Mouse (Mus musculus): ENCODE data around the gene Hoxa6. TPM values are rescaled to one million over a fixed set of nuclear protein-coding genes. Genes with fewer than 3 reads are reported as not detected.

Gene Hoxa6
- total and polyA plus RNA-seq, 2 experiments from 2014 or later, result 6.0 to 12.3 TPM

DNA sequence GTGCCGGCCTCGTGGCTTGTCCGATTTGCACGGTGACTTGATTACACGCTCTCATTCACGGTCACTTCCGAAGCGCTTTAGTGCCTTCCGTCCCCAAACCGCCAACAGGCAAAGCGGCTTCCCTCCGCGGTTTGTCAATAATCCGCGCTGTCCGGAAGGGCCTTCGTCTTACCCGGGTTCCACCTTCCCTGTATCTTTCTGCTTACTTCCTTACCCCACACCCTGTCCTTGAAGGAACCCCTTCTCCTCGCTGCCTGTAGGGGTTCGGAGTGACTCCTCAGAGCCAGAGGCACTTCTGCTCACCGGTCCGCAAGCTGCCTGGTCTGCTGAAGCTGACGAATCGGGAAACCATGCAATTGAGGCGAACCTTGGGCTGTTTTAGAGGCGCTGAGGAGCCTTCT lies 37.9 kb upstream of the Hoxa6 start:
- H3K4me1 ChIP-seq (ENCODE audit: insufficient read depth, low read length), result no peaks in the 10 kb centered on the region
- H3K36me3 ChIP-seq (ENCODE audit: insufficient read depth, low read length), result no peaks in the 10 kb centered on the region
- WGBS, result 2% methylated on average over 26 of the region's 26 CpGs
- no peak overlapping the region for H3K27ac ChIP-seq
- ATAC-seq (no peak), DNase-seq (ENCODE audit: low spot score) (no peak)
- no peak overlapping the region; the same call in 1 of the 2 replicates for H3K4me3 ChIP-seq (ENCODE audit: low read length)
- H3K4me2 ChIP-seq (ENCODE audit: low read depth, low read length), result no peak overlapping the region
- no peak overlapping the region for H3K9ac ChIP-seq (replicated peaks; ENCODE audit: low read length)
- no peak for TF ChIP-seq CTCF (IDR thresholded peaks at IDR 0.05; ENCODE audit: low read depth)
- H3K9me3 ChIP-seq (ENCODE audit: low read length), result no peaks in the 10 kb centered on the region
- H3K27me3 ChIP-seq (ENCODE audit: insufficient read depth, low read length), result peaks cover 97% of the 10 kb centered on the region

- 1% methylated on average over 20 of the region's 20 CpGs for WGBS
- no peak within 1 kb of the TSS; the same call in 1 of the 2 replicates for H3K4me3 ChIP-seq (ENCODE audit: low read length)
- no peaks in the 10 kb centered on the region for H3K9me3 ChIP-seq (ENCODE audit: low read length)
- TF ChIP-seq CTCF (IDR thresholded peaks at IDR 0.05; ENCODE audit: low read depth), result no peak
- H3K36me3 ChIP-seq (ENCODE audit: insufficient read depth, low read length), result no peaks in the 10 kb centered on the region
- H3K4me2 ChIP-seq (ENCODE audit: low read depth, low read length), result no peak within 1 kb of the TSS
- DNase-seq (ENCODE audit: low spot score), result no peak
- H3K27me3 ChIP-seq (ENCODE audit: insufficient read depth, low read length), result peaks cover 97% of the 10 kb centered on the region
- ATAC-seq, result no peak
- H3K9ac ChIP-seq (replicated peaks; ENCODE audit: low read length), result no peak within 1 kb of the TSS
- no peak within 1 kb of the TSS for H3K27ac ChIP-seq
- no peaks in the 10 kb centered on the region for H3K4me1 ChIP-seq (ENCODE audit: insufficient read depth, low read length)
Measured at GRCm38 (mm10) chr6:52245757-52246142, 37.2 kb upstream of the Hoxa6 start, which contains the start of gene Hoxa11. Hoxa11 (minus strand) TSS chr6:52245810.

- DNase-seq (ENCODE audit: low spot score), result no peak
- no peak overlapping the region for H3K4me3 ChIP-seq (ENCODE audit: low read length)
- no peak overlapping the region for H3K4me2 ChIP-seq (ENCODE audit: low read depth, low read length)
- no peak for TF ChIP-seq CTCF (IDR thresholded peaks at IDR 0.05; ENCODE audit: low read depth)
- H3K9me3 ChIP-seq (ENCODE audit: low read length), result no peaks in the 10 kb centered on the region
- 2% methylated on average over 69 of the region's 71 CpGs for WGBS
- H3K4me1 ChIP-seq (ENCODE audit: insufficient read depth, low read length), result no peaks in the 10 kb centered on the region
- ATAC-seq, result no peak
- H3K9ac ChIP-seq (replicated peaks; ENCODE audit: low read length), result no peak overlapping the region
- peaks cover 98% of the 10 kb centered on the region for H3K27me3 ChIP-seq (ENCODE audit: insufficient read depth, low read length)
- no peak overlapping the region for H3K27ac ChIP-seq
- H3K36me3 ChIP-seq (ENCODE audit: insufficient read depth, low read length), result no peaks in the 10 kb centered on the region
Measured at GRCm38 (mm10) chr6:52245040-52245756, 36.7 kb upstream of the Hoxa6 start.

- H3K4me3 ChIP-seq (ENCODE audit: low read length), result no peak overlapping the region
- H3K27ac ChIP-seq, result no peak overlapping the region
- H3K4me2 ChIP-seq (ENCODE audit: low read depth, low read length), result no peak overlapping the region
- H3K9me3 ChIP-seq (ENCODE audit: low read length), result no peaks in the 10 kb centered on the region
- DNase-seq (ENCODE audit: low spot score) (no peak), ATAC-seq (no peak)
- no peak for TF ChIP-seq CTCF (IDR thresholded peaks at IDR 0.05; ENCODE audit: low read depth)
- WGBS, result 3% methylated on average over 23 of the region's 23 CpGs
- no peak overlapping the region for H3K9ac ChIP-seq (replicated peaks; ENCODE audit: low read length)
- H3K36me3 ChIP-seq (ENCODE audit: insufficient read depth, low read length), result no peaks in the 10 kb centered on the region
- H3K4me1 ChIP-seq (ENCODE audit: insufficient read depth, low read length), result no peaks in the 10 kb centered on the region
- peaks cover 98% of the 10 kb centered on the region for H3K27me3 ChIP-seq (ENCODE audit: insufficient read depth, low read length)
Measured at GRCm38 (mm10) chr6:52244471-52245039, 36.0 kb upstream of the Hoxa6 start.

- Histone ChIP-seq H3K9ac (replicated peaks; ENCODE audit: low read length) (no peak overlapping the region), H3K4me1 (ENCODE audit: insufficient read depth, low read length) (no peaks in the 10 kb centered on the region), H3K9me3 (ENCODE audit: low read length) (no peaks in the 10 kb centered on the region), H3K27ac (no peak overlapping the region), H3K4me2 (ENCODE audit: low read depth, low read length) (no peak overlapping the region), H3K36me3 (ENCODE audit: insufficient read depth, low read length) (no peaks in the 10 kb centered on the region), H3K27me3 (ENCODE audit: insufficient read depth, low read length) (peaks cover 99% of the 10 kb centered on the region), H3K4me3 (ENCODE audit: low read length) (no peak overlapping the region)
- DNase-seq (ENCODE audit: low spot score), result no peak
- no peak for TF ChIP-seq CTCF (IDR thresholded peaks at IDR 0.05; ENCODE audit: low read depth)
- no peak for ATAC-seq
- WGBS, result 1% methylated on average over 12 of the region's 12 CpGs
Measured at GRCm38 (mm10) chr6:52243681-52244121, 35.2 kb upstream of the Hoxa6 start.

DNA sequence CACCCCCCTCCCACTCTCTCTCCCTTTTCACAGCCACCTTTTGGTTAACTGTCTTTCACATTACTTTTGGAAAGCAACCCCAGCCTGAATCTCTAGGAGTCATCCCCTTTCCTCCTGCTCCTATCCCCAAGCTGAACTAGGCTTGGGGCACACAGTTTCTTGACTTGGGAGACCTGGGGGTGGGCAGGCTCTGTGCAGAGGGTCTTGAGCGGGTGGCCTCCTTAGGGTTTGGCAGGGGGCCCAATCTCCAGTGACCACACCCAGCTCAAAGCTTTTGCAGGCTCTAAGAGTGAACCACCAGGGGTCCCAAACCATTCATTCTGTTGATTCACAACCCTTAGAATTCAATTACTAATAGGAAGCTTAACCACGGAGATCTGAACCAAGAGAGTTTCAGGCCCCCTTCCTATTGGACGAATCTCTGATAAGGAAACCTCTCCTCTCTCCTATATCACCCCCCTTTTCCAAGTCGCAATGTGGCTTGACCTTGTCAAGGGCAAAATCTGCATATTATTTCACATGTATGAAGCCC lies 34.3 kb upstream of the Hoxa6 start:
- WGBS, result 4% methylated on average over 4 of the region's 4 CpGs
- Histone ChIP-seq H3K36me3 (ENCODE audit: insufficient read depth, low read length) (no peaks in the 10 kb centered on the region), H3K4me1 (ENCODE audit: insufficient read depth, low read length) (no peaks in the 10 kb centered on the region), H3K4me2 (ENCODE audit: low read depth, low read length) (no peak overlapping the region), H3K9ac (replicated peaks; ENCODE audit: low read length) (no peak overlapping the region), H3K27ac (no peak overlapping the region), H3K9me3 (ENCODE audit: low read length) (no peaks in the 10 kb centered on the region), H3K4me3 (ENCODE audit: low read length) (no peak overlapping the region), H3K27me3 (ENCODE audit: insufficient read depth, low read length) (peaks cover 99% of the 10 kb centered on the region)
- DNase-seq (ENCODE audit: low spot score), result no peak
- no peak for ATAC-seq
- TF ChIP-seq CTCF (IDR thresholded peaks at IDR 0.05; ENCODE audit: low read depth), result no peak
